Mouse (Mus musculus) liver, embryonic 14.5 days (tissue): ENCODE measurements at regions not wholly inside any gene's neighbourhood (a gene's known extent, or its start where the extent isn't known, plus 50 kb on each side); places are given as distances from the start of the nearest gene placed in this dataset.

Source experiments
- ATAC-seq: fragments of 200-750 bp; cut with Nextera tagmentation; 2 replicates; pipeline ENCODE4 v1.8.0; 2017; ENCODE audit warnings: moderate number of reproducible peaks, mild to moderate bottlenecking, moderate library complexity; ENCODE audit not compliant: insufficient read depth
- DNase-seq, 3 experiments: peaks; one replicate each; pipeline ENCODE4 v3.0.0-alpha.2; 2012 to 2013; ENCODE audit warnings: low read depth in 3 of 3, low spot score in 3 of 3
- H3K27ac ChIP-seq: fragments of 300-500 bp; sonication (generic); 2 replicates; pipeline ENCODE4 v1.5.1; 2014; ENCODE audit warnings: moderate library complexity, mild to moderate bottlenecking, control low read depth, inconsistent platforms
- H3K27me3 ChIP-seq: fragments of 300-500 bp; sonication (generic); 2 replicates; pipeline ENCODE4 v1.6.1; 2014; ENCODE audit warnings: mild to moderate bottlenecking, low read length, moderate library complexity; ENCODE audit not compliant: control insufficient read depth, insufficient read depth
- H3K36me3 ChIP-seq: fragments of 300-500 bp; sonication (generic); replicated peaks from 2 replicates; pipeline ENCODE4 v1.6.1; 2014; ENCODE audit warnings: low read depth; ENCODE audit not compliant: control insufficient read depth, insufficient read depth
- H3K4me1 ChIP-seq, 2 experiments: fragments of 200-500 bp in 1 of 2; fragments of 300-500 bp in 1 of 2; sonication (generic) in 1 of 2; replicated peaks; 2 replicates each; pipeline ENCODE4 v1.6.1; 2012 to 2014; ENCODE audit warnings: antibody characterized with exemption in 1 of 2, inconsistent platforms in 1 of 2, low read length in 1 of 2; ENCODE audit not compliant: control insufficient read depth in 2 of 2, insufficient read depth in 2 of 2
- H3K4me2 ChIP-seq: fragments of 300-500 bp; sonication (generic); 2 replicates; pipeline ENCODE4 v1.6.1; 2014; ENCODE audit warnings: low read depth, mild to moderate bottlenecking, control low read depth, moderate library complexity
- H3K4me3 ChIP-seq, 2 experiments: fragments of 200-500 bp in 1 of 2; fragments of 300-500 bp in 1 of 2; sonication (generic) in 1 of 2; 2 replicates each; pipeline ENCODE4 v1.5.1; 2012 to 2014; ENCODE audit warnings: low read depth in 2 of 2, low read length in 2 of 2, mild to moderate bottlenecking in 2 of 2, control low read depth in 1 of 2, inconsistent platforms in 1 of 2, moderate library complexity in 1 of 2; ENCODE audit not compliant: insufficient read depth in 1 of 2
- H3K9ac ChIP-seq: fragments of 300-500 bp; sonication (generic); replicated peaks from 2 replicates; pipeline ENCODE4 v1.6.1; 2014; ENCODE audit warnings: mild to moderate bottlenecking, control low read depth, moderate library complexity
- H3K9me3 ChIP-seq: fragments of 300-500 bp; sonication (generic); 2 replicates; pipeline ENCODE4 v1.6.1; 2016; ENCODE audit warnings: low read length, mixed read lengths; ENCODE audit not compliant: control insufficient read depth
- CTCF ChIP-seq: IDR thresholded peaks from 2 replicates; pipeline ENCODE4 v1.5.1; 2016; ENCODE audit warnings: antibody characterized with exemption, low read depth, control low read depth
- EP300 ChIP-seq: IDR thresholded peaks from 2 replicates; pipeline ENCODE4 v1.6.1; 2016; ENCODE audit warnings: antibody characterized with exemption, low read depth
- WGBS: fragments of 180-500 bp; shearing (Covaris S2); extraction: QIAGEN DNeasy Blood & Tissue Kit; methylation state at CpG from one replicate; pipeline ENCODE4 v1.1.7; 2014; ENCODE audit not compliant: insufficient replicate concordance; 5-methylcytosine and 5-hydroxymethylcytosine counted together

DNA sequence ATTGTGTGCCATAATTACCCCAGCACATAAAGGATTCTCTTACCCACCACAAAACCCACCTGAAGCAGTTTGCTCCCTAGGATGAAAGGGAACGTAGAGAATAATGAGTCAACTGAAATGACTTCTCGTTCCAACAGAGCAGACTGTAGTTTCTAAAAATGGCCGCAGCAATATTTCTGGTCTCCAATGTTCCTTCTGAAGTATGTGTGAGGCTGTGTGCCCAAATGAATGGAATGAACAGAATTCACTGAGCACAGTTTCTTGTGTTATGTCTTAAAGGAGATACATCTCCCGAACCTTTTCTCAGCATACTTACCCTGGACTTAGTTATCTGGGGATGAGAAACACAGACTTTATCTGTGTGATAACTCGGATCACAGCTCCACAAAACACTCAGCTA lies 109.4 kb upstream of the Tmtc1 start:
- H3K4me2 ChIP-seq: no peak overlapping the region
- ATAC-seq (no peak), DNase-seq (no peak)
- H3K36me3 ChIP-seq: no peaks in the 10 kb centered on the region
- TF ChIP-seq CTCF (no peak), EP300 (no peak)
- WGBS: 62% methylated on average over 5 of the region's 5 CpGs
- H3K9ac ChIP-seq: no peak overlapping the region
- no peaks in the 10 kb centered on the region for H3K9me3 ChIP-seq
- peaks cover 0 to 8% of the 10 kb centered on the region in 2 experiments; a peak in 2 of 4 replicates for H3K4me1 ChIP-seq
- no peaks in the 10 kb centered on the region for H3K27me3 ChIP-seq
- no peak overlapping the region for H3K27ac ChIP-seq
- no peak overlapping the region for H3K4me3 ChIP-seq

DNA sequence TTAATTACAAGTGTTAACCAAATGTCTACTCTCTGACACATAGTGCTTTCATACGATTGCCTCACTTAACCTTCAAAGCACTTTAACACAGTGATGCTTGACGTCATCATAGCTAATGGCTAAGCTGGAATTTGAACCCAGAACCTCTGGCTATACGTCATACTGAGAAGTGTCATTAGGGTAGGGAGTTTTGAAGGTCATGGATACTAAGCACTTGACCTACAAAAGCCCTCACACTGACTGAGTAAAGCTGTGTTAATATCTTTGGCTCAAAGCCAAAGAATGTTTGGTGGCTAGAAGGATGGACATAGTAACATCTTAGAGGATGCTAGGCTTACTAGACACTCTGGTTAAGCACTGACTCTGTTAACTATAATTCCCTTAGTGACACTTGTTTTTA lies 106.9 kb upstream of the Tmtc1 start:
- no peak for ATAC-seq
- WGBS: 60% methylated on average over 3 of the region's 3 CpGs
- TF ChIP-seq EP300 (no peak), CTCF (no peak)
- Histone ChIP-seq H3K9ac (no peak overlapping the region), H3K36me3 (no peaks in the 10 kb centered on the region), H3K4me2 (no peak overlapping the region), H3K9me3 (no peaks in the 10 kb centered on the region), H3K4me3 (no peak overlapping the region), H3K4me1 (peaks cover 5 to 9% of the 10 kb centered on the region in 2 experiments), H3K27me3 (no peaks in the 10 kb centered on the region), H3K27ac (no peak overlapping the region)
- no peak for DNase-seq

DNA sequence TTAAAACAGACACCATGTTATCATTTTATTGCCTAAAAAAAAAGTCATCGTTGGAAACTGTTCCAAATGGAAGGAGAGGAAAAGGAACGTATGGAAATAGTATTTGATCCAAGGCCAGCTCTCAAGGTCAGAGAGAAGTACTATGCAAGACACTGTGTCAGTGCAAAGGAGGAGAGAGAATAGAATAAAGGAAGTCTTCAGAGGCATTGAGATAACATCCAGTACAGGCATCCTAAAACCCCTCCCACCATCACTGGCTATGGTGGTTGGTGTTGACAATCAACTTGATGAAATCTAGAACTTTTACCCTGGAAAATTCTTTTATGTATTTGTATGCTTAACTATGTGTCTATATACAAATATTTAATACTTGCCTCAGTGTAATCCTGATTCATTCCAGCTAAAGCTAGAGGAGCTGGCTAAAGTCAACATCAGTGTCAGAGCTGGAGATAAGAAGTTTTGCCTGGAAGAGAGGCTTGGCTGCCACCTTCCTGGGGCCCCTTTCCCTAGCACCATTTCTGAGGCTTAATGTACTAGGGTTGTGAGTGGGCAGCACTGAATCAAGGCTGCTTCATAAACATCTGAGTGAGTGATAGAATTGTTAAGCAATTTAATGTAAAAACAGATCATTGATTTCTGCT lies 104.1 kb upstream of the Tmtc1 start:
- no peaks in the 10 kb centered on the region for H3K36me3 ChIP-seq
- TF ChIP-seq EP300 (no peak), CTCF (no peak)
- no peaks in the 10 kb centered on the region for H3K9me3 ChIP-seq
- H3K4me1 ChIP-seq: peaks cover 2 to 5% of the 10 kb centered on the region in 2 experiments; a peak in 3 of 4 replicates
- no peak overlapping the region for H3K27ac ChIP-seq
- ATAC-seq (no peak), DNase-seq (no peak)
- H3K27me3 ChIP-seq: no peaks in the 10 kb centered on the region
- no peak overlapping the region for H3K4me3 ChIP-seq
- H3K9ac ChIP-seq: no peak overlapping the region
- WGBS: 55% methylated on average over 2 of the region's 2 CpGs
- no peak overlapping the region for H3K4me2 ChIP-seq

DNA sequence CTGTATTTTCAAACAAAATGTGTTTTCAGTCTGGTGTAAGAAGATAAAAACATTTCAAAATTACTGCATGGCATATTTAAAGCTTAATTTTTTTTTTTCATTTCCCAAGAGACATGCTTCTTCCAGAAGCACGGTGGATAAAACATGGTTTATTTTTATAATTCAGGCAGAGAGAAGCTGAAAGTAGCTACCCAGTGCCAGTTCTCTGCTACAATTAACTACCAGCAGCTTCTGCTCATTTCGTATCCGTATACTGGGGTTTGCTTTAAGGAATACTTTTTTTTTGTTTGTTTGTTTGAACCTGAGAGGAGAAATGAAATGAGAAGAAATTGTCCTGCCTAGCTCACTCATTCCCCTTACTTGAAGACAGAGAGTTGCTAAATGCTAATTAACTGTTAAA lies 98.9 kb upstream of the Tmtc1 start:
- DNase-seq (no peak), ATAC-seq (no peak)
- Histone ChIP-seq H3K4me3 (no peak overlapping the region), H3K4me2 (no peak overlapping the region), H3K9me3 (no peaks in the 10 kb centered on the region), H3K27ac (no peak overlapping the region), H3K4me1 (no peaks in the 10 kb centered on the region; a peak in 1 of 4 replicates), H3K27me3 (no peaks in the 10 kb centered on the region), H3K36me3 (no peaks in the 10 kb centered on the region), H3K9ac (no peak overlapping the region)
- WGBS: 67% methylated on average over 3 of the region's 3 CpGs
- TF ChIP-seq CTCF (no peak), EP300 (no peak)

DNA sequence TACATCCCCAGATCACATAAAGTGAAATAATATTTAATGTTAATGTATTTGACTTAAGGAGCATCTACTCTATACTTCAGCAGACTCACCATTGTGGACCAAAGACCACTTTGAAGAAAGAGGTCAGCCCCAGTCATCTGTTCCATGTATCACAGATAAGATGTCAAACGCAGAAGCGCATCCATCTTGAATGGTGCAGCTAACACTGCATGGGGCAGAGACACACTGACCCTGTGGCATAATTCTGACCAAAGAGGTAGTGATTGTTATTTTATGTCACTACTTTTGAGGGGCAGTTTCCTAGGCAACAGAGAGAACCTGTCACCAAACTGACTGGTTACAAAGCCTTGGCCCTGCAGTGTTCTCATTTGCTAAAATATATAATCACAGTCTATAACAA lies 97.8 kb upstream of the Tmtc1 start:
- Histone ChIP-seq H3K4me2 (no peak overlapping the region), H3K27ac (no peak overlapping the region), H3K9me3 (no peaks in the 10 kb centered on the region), H3K9ac (no peak overlapping the region), H3K4me1 (no peaks in the 10 kb centered on the region), H3K27me3 (no peaks in the 10 kb centered on the region), H3K4me3 (no peak overlapping the region), H3K36me3 (no peaks in the 10 kb centered on the region)
- DNase-seq: no peak
- no peak for ATAC-seq
- WGBS: 86% methylated on average over 2 of the region's 2 CpGs
- no peak for TF ChIP-seq CTCF
